Mouse (Mus musculus) hindbrain, embryonic 14.5 days (tissue): ENCODE measurements around the gene Sppl3. TPM values are rescaled to one million over a fixed set of nuclear protein-coding genes. Genes with fewer than 3 reads are reported as not detected.
A peak's percentile ranks its signal among the peaks of the same experiment; 100 is the strongest.

Experiments
- ATAC-seq: fragments of 200-750 bp; cut with Nextera tagmentation; 2 replicates; pipeline ENCODE4 v1.8.0; 2017; ENCODE audit warnings: moderate number of reproducible peaks, mild to moderate bottlenecking, moderate TSS enrichment, moderate library complexity; ENCODE audit not compliant: low FRiP score
- DNase-seq: peaks from one replicate; pipeline ENCODE4 v3.0.0-alpha.2; 2015; ENCODE audit warnings: low spot score
- H3K27ac ChIP-seq: fragments of 300-500 bp; sonication (generic); 2 replicates; pipeline ENCODE4 v1.5.1; 2014; ENCODE audit warnings: mild to moderate bottlenecking, moderate library complexity
- H3K27me3 ChIP-seq: fragments of 300-500 bp; sonication (generic); 2 replicates; pipeline ENCODE4 v1.6.1; 2014; ENCODE audit warnings: mild to moderate bottlenecking, low read length, mixed read lengths; ENCODE audit not compliant: control insufficient read depth, insufficient read depth
- H3K36me3 ChIP-seq: fragments of 300-500 bp; sonication (generic); replicated peaks from 2 replicates; pipeline ENCODE4 v1.6.1; 2014; ENCODE audit not compliant: control insufficient read depth, insufficient read depth
- H3K4me1 ChIP-seq: fragments of 300-500 bp; sonication (generic); replicated peaks from 2 replicates; pipeline ENCODE4 v1.6.1; 2014; ENCODE audit warnings: antibody characterized with exemption, low read length, mixed read lengths; ENCODE audit not compliant: control insufficient read depth, insufficient read depth
- H3K4me2 ChIP-seq: fragments of 300-500 bp; sonication (generic); replicated peaks from 2 replicates; pipeline ENCODE4 v1.6.1; 2014; ENCODE audit warnings: mild to moderate bottlenecking, moderate library complexity
- H3K4me3 ChIP-seq: fragments of 300-500 bp; sonication (generic); replicated peaks from 2 replicates; pipeline ENCODE4 v1.5.1; 2014; ENCODE audit warnings: mild to moderate bottlenecking, low read length
- H3K9ac ChIP-seq: fragments of 300-500 bp; sonication (generic); 2 replicates; pipeline ENCODE4 v1.6.1; 2014
- H3K9me3 ChIP-seq: fragments of 300-500 bp; sonication (generic); 2 replicates; pipeline ENCODE4 v1.6.1; 2016; ENCODE audit warnings: low read length; ENCODE audit not compliant: control insufficient read depth
- WGBS: fragments of 180-500 bp; shearing (Covaris S2); extraction: QIAGEN DNeasy Blood & Tissue Kit; methylation state at CpG from one replicate; pipeline ENCODE4 v1.1.7; 2014; 5-methylcytosine and 5-hydroxymethylcytosine counted together
- polyA plus RNA-seq: library from polyadenylated mRNA; unstranded; fragments of >200 nt; fragmentation: Nextera tagmentation; extraction: Ambion mirVana; gene quantifications from 2 replicates; pipeline ENCODE4 v1.2.1, GENCODE M21; 2014

The Sppl3 gene
- polyA plus RNA-seq, 1 experiment from 2014 or later: 30.1 TPM

GRCm38 (mm10) chr5:115133358-115134066, 122.6 kb downstream of the Sppl3 start:
- Histone ChIP-seq H3K9me3 (no peaks in the 10 kb centered on the region), H3K36me3 (peaks cover 22% of the 10 kb centered on the region), H3K27me3 (no peaks in the 10 kb centered on the region), H3K9ac (peak overlapping the region; percentile 89), H3K27ac (no peak overlapping the region), H3K4me1 (peaks cover 17% of the 10 kb centered on the region), H3K4me2 (peak overlapping the region; percentile 91), H3K4me3 (peak overlapping the region; percentile 93)
- DNase-seq (no peak), ATAC-seq (no peak)
- 60% methylated on average over 6 of the region's 6 CpGs for WGBS

- Histone ChIP-seq H3K9me3 (no peaks in the 10 kb centered on the region), H3K4me3 (peak within 1 kb of the TSS; percentile 93), H3K27me3 (no peaks in the 10 kb centered on the region), H3K36me3 (peaks cover 12% of the 10 kb centered on the region), H3K27ac (peak within 1 kb of the TSS; percentile 47; the same call in 1 of the 2 replicates), H3K4me2 (peak within 1 kb of the TSS; percentile 91), H3K9ac (peak within 1 kb of the TSS; percentile 89), H3K4me1 (peaks cover 17% of the 10 kb centered on the region)
- ATAC-seq: peak; percentile 95
- peak; percentile 87 for DNase-seq
- WGBS: under 1% methylated on average over 72 of the region's 81 CpGs
Observed at GRCm38 (mm10) chr5:115134234-115135165, 123.6 kb downstream of the Sppl3 start, which contains the start of gene Unc119b. TSS of gene Unc119b (minus strand) at chr5:115134975.

- Histone ChIP-seq H3K9me3 (no peaks in the 10 kb centered on the region), H3K4me1 (no peaks in the 10 kb centered on the region), H3K4me3 (no peak overlapping the region), H3K4me2 (no peak overlapping the region), H3K27ac (no peak overlapping the region), H3K9ac (no peak overlapping the region), H3K36me3 (peaks cover 2% of the 10 kb centered on the region; the same call in 1 of the 2 replicates), H3K27me3 (no peaks in the 10 kb centered on the region)
- 71% methylated on average over 4 of the region's 4 CpGs for WGBS
- ATAC-seq: no peak
- DNase-seq: no peak
Observed at GRCm38 (mm10) chr5:115139124-115139523, 128.2 kb downstream of the Sppl3 start.

- no peaks in the 10 kb centered on the region for H3K9me3 ChIP-seq
- DNase-seq: no peak
- H3K36me3 ChIP-seq: peaks cover 18% of the 10 kb centered on the region
- H3K27ac ChIP-seq: no peak overlapping the region
- no peak overlapping the region for H3K9ac ChIP-seq
- no peak overlapping the region for H3K4me2 ChIP-seq
- 82% methylated on average over 3 of the region's 3 CpGs for WGBS
- no peak for ATAC-seq
- no peaks in the 10 kb centered on the region for H3K27me3 ChIP-seq
- no peaks in the 10 kb centered on the region for H3K4me1 ChIP-seq
- no peak overlapping the region for H3K4me3 ChIP-seq
Observed at GRCm38 (mm10) chr5:115140726-115141125, 129.8 kb downstream of the Sppl3 start.

- DNase-seq (no peak), ATAC-seq (no peak)
- Histone ChIP-seq H3K36me3 (peaks cover 33% of the 10 kb centered on the region), H3K9me3 (no peaks in the 10 kb centered on the region), H3K27me3 (no peaks in the 10 kb centered on the region), H3K4me3 (no peak overlapping the region), H3K4me2 (no peak overlapping the region), H3K27ac (no peak overlapping the region), H3K9ac (no peak overlapping the region), H3K4me1 (no peaks in the 10 kb centered on the region)
- WGBS: 90% methylated on average over 9 of the region's 9 CpGs
Observed at GRCm38 (mm10) chr5:115142166-115142697, 131.3 kb downstream of the Sppl3 start.

- no peaks in the 10 kb centered on the region for H3K9me3 ChIP-seq
- H3K4me2 ChIP-seq: no peak overlapping the region
- DNase-seq: no peak
- H3K27me3 ChIP-seq: no peaks in the 10 kb centered on the region
- no peak overlapping the region for H3K4me3 ChIP-seq
- 75% methylated on average over 10 of the region's 10 CpGs for WGBS
- no peak overlapping the region for H3K9ac ChIP-seq
- no peaks in the 10 kb centered on the region for H3K4me1 ChIP-seq
- ATAC-seq: no peak
- no peak overlapping the region for H3K27ac ChIP-seq
- peaks cover 46% of the 10 kb centered on the region for H3K36me3 ChIP-seq
Observed at GRCm38 (mm10) chr5:115143552-115143951, 132.6 kb downstream of the Sppl3 start.

GRCm38 (mm10) chr5:115144471-115144870, 133.5 kb downstream of the Sppl3 start:
- no peaks in the 10 kb centered on the region for H3K27me3 ChIP-seq
- H3K9ac ChIP-seq: no peak overlapping the region
- DNase-seq (no peak), ATAC-seq (no peak)
- H3K36me3 ChIP-seq: peaks cover 54% of the 10 kb centered on the region
- H3K27ac ChIP-seq: no peak overlapping the region
- H3K9me3 ChIP-seq: no peaks in the 10 kb centered on the region
- H3K4me2 ChIP-seq: no peak overlapping the region
- H3K4me1 ChIP-seq: no peaks in the 10 kb centered on the region
- H3K4me3 ChIP-seq: no peak overlapping the region
- 80% methylated on average over 6 of the region's 6 CpGs for WGBS

- 76% methylated on average over 11 of the region's 11 CpGs for WGBS
- Histone ChIP-seq H3K9me3 (no peaks in the 10 kb centered on the region), H3K36me3 (peaks cover 63% of the 10 kb centered on the region), H3K4me3 (no peak overlapping the region), H3K9ac (no peak overlapping the region), H3K27ac (no peak overlapping the region), H3K4me1 (no peaks in the 10 kb centered on the region), H3K27me3 (no peaks in the 10 kb centered on the region), H3K4me2 (no peak overlapping the region)
- ATAC-seq (no peak), DNase-seq (no peak)
Observed at GRCm38 (mm10) chr5:115145253-115145968, 134.5 kb downstream of the Sppl3 start.
